Mouse (Mus musculus) adrenal gland, postnatal 36 days (tissue): ENCODE measurements at regions not wholly inside any gene's neighbourhood (a gene's known extent, or its start where the extent isn't known, plus 50 kb on each side); places are given as distances from the start of the nearest gene placed in this dataset.

Source experiments
- DNase-seq, 2 experiments: peaks; one replicate each; pipeline ENCODE4 v3.0.0; 2021; ENCODE audit warnings: mixed read lengths in 1 of 2

GRCm38 (mm10) chr7:37389703-37390087 is 383.7 kb downstream of the Zfp536 start:
- DNase-seq, result no peak

DNA sequence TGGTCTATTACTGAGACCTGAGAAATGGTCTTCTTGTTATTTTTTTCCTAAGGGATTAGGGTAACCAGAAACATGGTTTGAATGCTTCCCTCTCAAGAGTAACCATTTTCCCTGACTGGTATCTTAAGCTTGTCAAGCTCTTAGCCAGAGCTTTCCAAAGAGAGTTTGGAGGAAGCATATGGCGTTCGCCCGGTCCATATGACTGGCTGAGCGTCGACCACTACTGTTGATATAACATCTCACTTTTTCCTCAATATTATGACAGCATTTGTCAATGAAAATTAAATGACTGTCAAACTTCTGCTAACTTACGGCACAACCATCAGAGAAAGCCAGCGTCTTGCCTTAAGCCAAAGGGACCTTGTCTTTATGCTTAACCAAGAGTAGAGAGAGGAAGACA is 383.2 kb downstream of the Zfp536 start:
- DNase-seq, result no peak

GRCm38 (mm10) chr7:37392122-37392521 is 381.3 kb downstream of the Zfp536 start:
- no peak for DNase-seq

- no peak for DNase-seq
Observed at GRCm38 (mm10) chr7:37392604-37393003, 380.8 kb downstream of the Zfp536 start.

DNA sequence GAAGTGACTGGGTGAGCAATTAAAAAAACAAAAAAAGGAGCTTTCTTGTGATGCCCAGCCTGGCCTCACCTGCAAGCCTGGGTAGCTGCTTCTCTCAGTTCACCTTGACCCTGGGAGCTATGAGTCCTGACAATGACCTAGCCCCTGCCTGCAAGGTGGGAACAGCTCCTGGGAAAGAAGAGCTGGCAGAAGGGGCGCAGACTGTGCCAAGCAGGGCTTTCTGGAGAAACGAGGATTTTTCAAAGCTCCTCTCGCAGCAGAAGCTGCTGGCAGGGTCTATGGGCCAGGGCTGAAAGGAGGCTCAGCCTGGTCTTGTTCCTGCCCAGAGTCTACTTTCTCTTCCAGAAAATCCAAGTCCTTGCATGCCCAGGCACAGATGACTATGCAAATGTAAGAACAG is 380.4 kb downstream of the Zfp536 start:
- no peak for DNase-seq

GRCm38 (mm10) chr7:37394965-37395426 is 378.4 kb downstream of the Zfp536 start:
- no peak for DNase-seq

DNA sequence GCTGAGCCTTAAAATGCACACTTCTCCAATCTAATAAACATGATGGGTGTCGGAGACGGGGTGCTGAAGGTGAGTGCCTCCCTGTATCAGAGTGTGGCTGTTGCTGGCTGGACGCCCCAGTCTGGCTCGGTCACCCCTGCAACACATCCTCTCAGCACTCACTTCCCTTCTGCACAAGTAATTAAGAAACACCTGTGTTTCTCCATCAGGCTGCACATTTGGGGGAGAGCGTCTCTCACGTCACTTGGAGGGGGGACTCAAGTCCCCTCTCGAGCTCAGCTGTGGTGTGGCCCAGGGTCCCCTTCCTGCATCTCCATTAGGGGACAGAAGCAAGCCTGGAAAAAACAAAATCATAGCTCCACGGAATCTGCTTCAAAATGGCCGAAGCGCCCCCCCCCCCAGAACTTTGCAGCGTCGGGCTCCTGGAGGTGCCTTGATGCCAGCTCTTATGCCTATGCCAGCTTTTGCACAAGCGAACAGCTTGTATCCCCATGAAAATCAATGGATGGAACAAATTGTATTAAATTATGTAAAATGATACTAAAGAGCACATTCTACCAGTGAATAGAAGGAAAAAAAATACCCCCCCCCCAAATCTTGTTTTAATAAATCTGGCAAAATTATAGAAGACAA is 377.4 kb downstream of the Zfp536 start:
- DNase-seq, result no peak

- DNase-seq, result no peak
Observed at GRCm38 (mm10) chr7:37403483-37403882, 370.0 kb downstream of the Zfp536 start.

DNA sequence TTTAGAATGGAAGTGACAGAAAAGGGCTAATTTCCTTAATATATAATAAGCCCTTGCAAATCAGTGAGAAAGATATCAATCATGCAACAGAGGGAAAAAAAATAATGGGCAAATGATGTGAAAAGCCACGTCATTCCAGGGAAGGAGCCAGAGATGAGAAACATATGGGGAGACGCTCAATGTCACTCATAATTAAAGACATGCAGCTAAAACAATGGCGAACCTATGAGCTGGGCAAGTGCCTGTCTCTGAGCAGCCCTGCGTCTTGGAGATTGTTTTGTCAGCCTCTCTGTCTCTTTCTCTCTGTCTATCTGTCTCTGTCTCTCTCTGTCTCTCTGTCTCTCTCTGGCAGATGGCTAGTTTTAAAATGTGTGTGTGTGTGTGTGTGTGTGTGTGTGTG is 360.1 kb downstream of the Zfp536 start:
- DNase-seq, result no peak

GRCm38 (mm10) chr7:37421704-37422103 is 351.7 kb downstream of the Zfp536 start:
- no peak for DNase-seq
